Mouse (Mus musculus) small intestine, adult 2 months (tissue): Measurements from ENCODE around the gene Spindoc. TPM values are rescaled to one million over a fixed set of nuclear protein-coding genes. Genes with fewer than 3 reads are reported as not detected.

Experiments
- H3K27ac ChIP-seq: fragments of 200-500 bp; 2 replicates; pipeline ENCODE4 v1.5.1; 2012; ENCODE audit warnings: low read depth, low read length, control low read depth, inconsistent platforms; ENCODE audit not compliant: insufficient read depth
- H3K27me3 ChIP-seq: fragments of 200-500 bp; 2 replicates; pipeline ENCODE4 v1.6.1; 2012; ENCODE audit warnings: mild to moderate bottlenecking, moderate library complexity, low read length, inconsistent platforms; ENCODE audit not compliant: control insufficient read depth, insufficient read depth
- H3K36me3 ChIP-seq: fragments of 200-500 bp; 2 replicates; pipeline ENCODE4 v1.6.1; 2012; ENCODE audit warnings: mild to moderate bottlenecking, low read length, control low read depth, inconsistent platforms; ENCODE audit not compliant: control insufficient read depth, insufficient read depth
- H3K4me1 ChIP-seq: fragments of 200-500 bp; 2 replicates; pipeline ENCODE4 v1.6.1; 2012; ENCODE audit warnings: low read length, inconsistent platforms, mixed read lengths; ENCODE audit not compliant: control insufficient read depth, insufficient read depth, insufficient read length
- H3K4me3 ChIP-seq: fragments of 200-500 bp; 2 replicates; pipeline ENCODE4 v1.5.1; 2012; ENCODE audit warnings: low read depth, mild to moderate bottlenecking, control low read depth, inconsistent platforms, low read length, moderate library complexity
- CTCF ChIP-seq: fragments of 200-500 bp; IDR thresholded peaks from 2 replicates; pipeline ENCODE4 v1.5.1; 2012; ENCODE audit warnings: low read depth, mild to moderate bottlenecking, control low read depth, inconsistent platforms, low read length, moderate library complexity, mixed read lengths; ENCODE audit not compliant: insufficient replicate concordance, insufficient read length; ENCODE audit errors: extremely low read depth
- POLR2A ChIP-seq: fragments of 200-500 bp; IDR thresholded peaks from 2 replicates; pipeline ENCODE4 v1.6.1; 2012; ENCODE audit warnings: low read depth, mild to moderate bottlenecking, control low read depth, inconsistent platforms, low read length, moderate library complexity
- WGBS: fragments of 180-500 bp; shearing (Covaris S2); methylation state at CpG from one replicate; pipeline ENCODE4 v1.1.7; 2018; 5-methylcytosine and 5-hydroxymethylcytosine counted together
- polyA plus RNA-seq: library from polyadenylated mRNA; depleted of rRNA; stranded (reverse); fragments of >200 nt; gene quantifications from 2 replicates; pipeline ENCODE4 v1.2.3, GENCODE M21; 2012

Spindoc gene
- polyA plus RNA-seq, 1 experiment, result 15.1 TPM

DNA sequence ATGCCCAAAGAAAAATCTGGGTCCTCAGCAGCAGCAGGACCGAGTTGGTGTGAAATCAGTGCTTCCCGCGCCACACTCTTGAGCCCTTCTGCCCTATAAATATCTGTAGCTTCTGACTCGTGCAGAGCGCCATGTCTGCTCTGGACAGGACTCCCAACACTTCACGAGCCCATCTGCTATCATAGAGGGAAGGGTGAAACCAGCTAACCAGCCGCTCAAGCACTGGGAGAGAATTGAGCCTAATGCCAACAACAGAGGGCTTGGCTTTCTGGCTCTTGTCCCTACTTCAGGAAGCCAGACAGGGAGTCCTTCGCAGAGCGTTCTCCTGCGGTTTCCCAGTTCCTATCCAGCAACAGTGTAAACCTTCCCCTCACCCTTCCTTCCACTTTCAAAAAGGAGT lies 71.5 kb downstream of the Spindoc start:
- Histone ChIP-seq H3K4me1 (peaks cover 55% of the 10 kb centered on the region), H3K36me3 (no peaks in the 10 kb centered on the region), H3K27ac (peak overlapping the region; percentile 68), H3K4me3 (no peak overlapping the region), H3K27me3 (no peaks in the 10 kb centered on the region)
- 11% methylated on average over 10 of the region's 10 CpGs for WGBS
- TF ChIP-seq CTCF (no peak), POLR2A (no peak)

DNA sequence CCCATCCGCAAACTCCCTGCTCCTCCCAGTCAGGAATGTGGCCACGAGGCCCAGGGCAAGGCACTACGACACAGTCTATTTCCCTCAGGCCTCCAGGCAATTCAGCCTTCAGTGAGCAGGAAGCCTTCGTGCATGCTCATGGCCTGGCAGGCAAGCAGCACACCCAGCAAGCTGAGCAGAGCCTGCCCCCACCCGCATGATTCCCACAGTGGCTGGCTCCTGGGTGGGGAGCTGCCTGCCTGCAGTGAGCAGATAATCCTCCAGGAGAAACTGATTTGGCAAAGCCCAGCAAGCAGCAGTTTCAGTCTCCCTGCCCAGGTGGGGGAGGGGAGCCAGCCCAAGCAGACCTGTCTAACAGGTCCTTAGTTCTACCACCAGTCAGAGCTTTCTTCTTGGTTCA lies 72.1 kb downstream of the Spindoc start:
- TF ChIP-seq POLR2A (no peak), CTCF (0 out of 2 replicates have a peak, but pooled peaks have one; percentile 18)
- Histone ChIP-seq H3K27me3 (no peaks in the 10 kb centered on the region), H3K4me1 (peaks cover 55% of the 10 kb centered on the region), H3K27ac (peak overlapping the region; percentile 68), H3K4me3 (no peak overlapping the region), H3K36me3 (no peaks in the 10 kb centered on the region)
- WGBS, result 18% methylated on average over 5 of the region's 5 CpGs

- TF ChIP-seq POLR2A (no peak), CTCF (no peak)
- no peaks in the 10 kb centered on the region for H3K27me3 ChIP-seq
- 47% methylated on average over 2 of the region's 2 CpGs for WGBS
- H3K36me3 ChIP-seq, result no peaks in the 10 kb centered on the region
- H3K4me1 ChIP-seq, result peaks cover 50% of the 10 kb centered on the region
- H3K4me3 ChIP-seq, result no peak overlapping the region
- peak overlapping the region; percentile 68 for H3K27ac ChIP-seq
Measured at GRCm38 (mm10) chr19:7309738-7310330, 73.0 kb downstream of the Spindoc start.

DNA sequence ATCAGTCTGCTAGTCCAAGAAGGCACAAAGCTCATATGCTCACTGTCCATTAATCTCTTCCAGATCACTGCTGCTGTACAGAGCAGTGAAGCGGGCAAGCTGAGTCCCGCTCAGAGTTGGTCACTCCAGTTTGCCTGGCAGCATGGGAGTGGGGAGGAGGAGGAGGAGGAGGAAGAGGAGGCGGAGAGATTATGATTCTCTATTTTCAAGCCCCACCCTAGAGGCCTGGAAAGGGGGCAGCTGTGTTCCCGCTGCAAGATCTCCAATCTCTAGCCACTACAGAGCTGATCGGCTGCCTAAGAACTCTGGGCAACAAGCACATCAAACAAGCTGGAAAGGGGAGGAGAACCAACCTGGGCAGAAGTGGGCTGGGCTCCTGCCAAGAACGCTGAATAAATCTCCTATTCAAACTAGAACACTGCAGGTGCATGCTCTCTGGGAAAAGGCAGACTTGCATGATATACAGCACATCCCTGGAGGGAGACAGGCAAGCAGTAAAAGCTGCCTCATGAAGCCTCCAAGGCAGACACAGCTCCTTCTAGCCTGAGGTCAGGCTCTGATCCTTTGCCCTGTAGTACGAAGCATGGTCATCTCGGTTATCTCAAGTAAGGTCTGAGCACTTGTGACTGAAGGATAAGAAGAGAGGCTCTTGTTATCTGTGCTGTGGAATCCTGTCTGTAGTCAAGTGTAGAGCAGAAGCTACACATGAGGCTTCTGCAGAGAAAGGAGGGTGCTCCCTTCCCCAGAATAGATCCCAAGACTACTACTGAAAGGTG lies 74.6 kb downstream of the Spindoc start:
- Histone ChIP-seq H3K27me3 (no peaks in the 10 kb centered on the region), H3K4me3 (no peak overlapping the region), H3K4me1 (peaks cover 45% of the 10 kb centered on the region), H3K36me3 (no peaks in the 10 kb centered on the region), H3K27ac (peak overlapping the region; percentile 43)
- TF ChIP-seq POLR2A (no peak), CTCF (no peak)
- 16% methylated on average over 8 of the region's 8 CpGs for WGBS

DNA sequence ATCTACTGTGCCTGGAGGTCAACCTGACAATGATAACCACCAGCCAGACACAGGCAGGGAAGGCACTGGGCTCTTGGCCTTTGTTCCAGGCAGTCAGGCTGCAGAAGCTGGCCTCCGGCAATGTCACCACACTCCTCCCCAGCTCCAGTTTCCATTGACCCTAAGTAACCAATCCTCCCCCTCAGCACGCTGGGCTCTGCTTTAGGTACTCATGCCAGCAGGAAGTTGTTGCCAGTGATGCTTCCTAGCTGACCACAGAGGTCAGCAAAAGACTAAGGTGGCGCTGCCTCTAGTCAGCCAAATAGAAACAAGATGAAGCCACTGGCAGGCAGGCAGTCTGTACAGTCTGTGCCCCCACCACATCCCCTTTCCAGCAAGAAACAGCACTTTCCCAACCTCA lies 75.8 kb downstream of the Spindoc start:
- Histone ChIP-seq H3K27ac (peak overlapping the region; percentile 43), H3K36me3 (no peaks in the 10 kb centered on the region), H3K4me3 (no peak overlapping the region), H3K27me3 (no peaks in the 10 kb centered on the region), H3K4me1 (peaks cover 53% of the 10 kb centered on the region)
- 29% methylated on average over 3 of the region's 3 CpGs for WGBS
- TF ChIP-seq CTCF, result no peak
- no peak for TF ChIP-seq POLR2A

DNA sequence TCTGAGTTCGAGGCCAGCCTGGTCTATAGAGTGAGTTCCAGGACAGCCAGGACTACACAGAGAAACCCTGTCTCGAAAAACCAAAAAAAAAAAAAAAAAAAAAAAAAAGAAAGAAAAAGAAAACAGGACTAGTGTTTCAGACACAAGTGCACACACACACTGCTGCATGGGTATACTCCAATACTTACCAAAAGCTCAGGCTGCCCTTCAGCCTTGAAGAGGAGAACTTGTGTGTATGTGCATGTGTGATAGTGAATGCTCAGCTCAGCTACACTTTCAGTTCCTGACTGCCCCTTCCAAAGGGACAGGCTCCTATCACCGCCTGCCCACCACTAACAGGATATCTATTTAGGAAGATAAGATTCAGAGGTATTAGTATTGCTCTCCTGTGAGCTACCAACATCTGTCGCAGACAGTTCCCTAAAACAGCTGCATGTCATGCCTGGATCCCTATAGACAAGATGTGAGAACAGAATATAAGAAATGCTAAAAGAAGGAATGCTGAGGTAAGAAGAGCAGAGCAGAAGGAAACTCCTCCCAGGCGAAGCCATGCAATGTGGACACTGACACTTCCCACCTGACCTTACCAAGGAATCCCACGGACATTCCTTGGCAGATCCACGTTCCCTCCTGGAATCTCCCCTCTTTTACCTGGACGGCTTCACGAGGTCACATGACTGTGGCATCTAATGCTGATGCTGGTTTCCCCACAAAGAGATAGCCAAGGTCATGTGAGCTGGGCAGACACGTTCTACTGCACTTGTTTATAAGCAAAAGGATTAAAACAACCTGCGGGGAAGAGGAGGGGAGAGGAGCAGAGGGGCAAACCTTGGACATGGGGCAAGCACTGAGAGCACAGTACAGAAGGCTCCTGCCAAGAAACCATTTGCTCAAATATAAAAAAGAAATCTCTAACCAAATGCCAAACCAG lies 77.1 kb downstream of the Spindoc start:
- no peak overlapping the region for H3K4me3 ChIP-seq
- no peaks in the 10 kb centered on the region for H3K36me3 ChIP-seq
- 63% methylated on average over 10 of the region's 11 CpGs for WGBS
- TF ChIP-seq POLR2A, result no peak
- no peak for TF ChIP-seq CTCF
- no peaks in the 10 kb centered on the region for H3K27me3 ChIP-seq
- peaks cover 51% of the 10 kb centered on the region for H3K4me1 ChIP-seq
- H3K27ac ChIP-seq, result no peak overlapping the region
